Mouse (Mus musculus): ENCODE results near the gene Snx10.
"Not testable (repeated sequence)": the region's sequence is repeated elsewhere in the genome, so short reads cannot be mapped to it uniquely, and the experiment has no call there.

Gene Snx10

GRCm38 (mm10) chr6:51523807-51524320, at the start of gene Snx10:
TSS of gene Snx10 (plus strand) at chr6:51523901.
- peak; percentile 61 for DNase-seq (ENCODE audit: low read depth, low spot score)

GRCm38 (mm10) chr6:51479136-51479731, 44.5 kb upstream of the Snx10 start:
- DNase-seq (ENCODE audit: low read depth, low spot score): no peak

GRCm38 (mm10) chr6:51481548-51481947, 42.2 kb upstream of the Snx10 start:
- DNase-seq (ENCODE audit: low read depth, low spot score): no peak

- no peak for DNase-seq (ENCODE audit: low read depth, low spot score)
These were observed 39.8 kb upstream of the Snx10 start for GRCm38 (mm10) chr6:51483861-51484260.

- DNase-seq (ENCODE audit: low read depth, low spot score): not testable (repeated sequence)
These were observed 39.1 kb upstream of the Snx10 start for GRCm38 (mm10) chr6:51484556-51484955.

GRCm38 (mm10) chr6:51485646-51486045, 38.1 kb upstream of the Snx10 start:
- no peak for DNase-seq (ENCODE audit: low read depth, low spot score)

GRCm38 (mm10) chr6:51486076-51486710, 37.5 kb upstream of the Snx10 start:
- no peak for DNase-seq (ENCODE audit: low read depth, low spot score)

- DNase-seq (ENCODE audit: low read depth, low spot score): no peak
These were observed 37.0 kb upstream of the Snx10 start for GRCm38 (mm10) chr6:51486731-51487130.

- DNase-seq (ENCODE audit: low read depth, low spot score): peak; percentile 89
These were observed 33.9 kb upstream of the Snx10 start for GRCm38 (mm10) chr6:51489787-51490186.

- no peak for DNase-seq (ENCODE audit: low read depth, low spot score)
These were observed 26.2 kb upstream of the Snx10 start for GRCm38 (mm10) chr6:51497321-51498111.

GRCm38 (mm10) chr6:51505671-51506070, 18.0 kb upstream of the Snx10 start:
- no peak for DNase-seq (ENCODE audit: low read depth, low spot score)

- DNase-seq (ENCODE audit: low read depth, low spot score): no peak
These were observed 16.1 kb upstream of the Snx10 start for GRCm38 (mm10) chr6:51507556-51507955.

GRCm38 (mm10) chr6:51508750-51509648, 14.7 kb upstream of the Snx10 start:
- peak; percentile 71 for DNase-seq (ENCODE audit: low read depth, low spot score)

- DNase-seq (ENCODE audit: low read depth, low spot score): peak; percentile 42
These were observed 13.6 kb upstream of the Snx10 start for GRCm38 (mm10) chr6:51510094-51510493.

GRCm38 (mm10) chr6:51510946-51511345, 12.8 kb upstream of the Snx10 start:
- DNase-seq (ENCODE audit: low read depth, low spot score): no peak

- no peak for DNase-seq (ENCODE audit: low read depth, low spot score)
These were observed 10.0 kb upstream of the Snx10 start for GRCm38 (mm10) chr6:51513745-51514144.

- no peak for DNase-seq (ENCODE audit: low read depth, low spot score)
These were observed 8.8 kb upstream of the Snx10 start for GRCm38 (mm10) chr6:51514860-51515259.

- DNase-seq (ENCODE audit: low read depth, low spot score): no peak
These were observed 391 bp upstream of the Snx10 start for GRCm38 (mm10) chr6:51523310-51523709.

- DNase-seq (ENCODE audit: low read depth, low spot score): no peak
These were observed 725 bp downstream of the Snx10 start for GRCm38 (mm10) chr6:51524321-51524931.

- no peak for DNase-seq (ENCODE audit: low read depth, low spot score)
These were observed 1.3 kb downstream of the Snx10 start for GRCm38 (mm10) chr6:51525001-51525400.

GRCm38 (mm10) chr6:51529457-51529856, 5.8 kb downstream of the Snx10 start:
- DNase-seq (ENCODE audit: low read depth, low spot score): no peak
